ENCODE assay signal across 25 mouse cellular contexts in genomic region chr3:82175501-82175900, GRCm38 (mm10). TPM values are rescaled to one million over a fixed set of nuclear protein-coding genes. Genes with fewer than 3 reads are reported as not detected.
"Had no signal": no experiment of that assay in that cellular context is flagged by ENCODE, and none has a peak within 500 bp of the region (broad histone marks: within the 10 kb centered on the region; RNA-seq: fewer than 3 reads in every experiment).

No protein-coding gene starts in this region.

- H3K9ac ChIP-seq: limb, embryonic 13.5 days; liver, embryonic 14.5 days; liver, postnatal 0 days; lung, embryonic 15.5 days; midbrain, embryonic 13.5 days; neural tube, embryonic 13.5 days had no signal

- H3K4me3 ChIP-seq: limb, embryonic 13.5 days; lung, embryonic 15.5 days; megakaryocyte, embryonic 14.5 days; midbrain, embryonic 10.5 days; midbrain, embryonic 13.5 days; myocyte; neural tube, embryonic 13.5 days had no signal

- DNase-seq: kidney, adult 18-20 months; kidney, postnatal 4 days; left cerebral cortex, postnatal 4 days; liver, postnatal 0 days; lung, postnatal 36 days; right cerebral cortex, adult 18-20 months; right cerebral cortex, postnatal 14 days; right cerebral cortex, postnatal 4 days; thymus, adult 2 months; thymus, postnatal 14 days; thymus, postnatal 4 days had no signal

- H3K27ac ChIP-seq: hindbrain, postnatal 0 days; limb, embryonic 13.5 days; liver, embryonic 14.5 days; midbrain, embryonic 10.5 days; midbrain, embryonic 13.5 days; neural tube, embryonic 13.5 days; stomach, postnatal 0 days had no signal

- H3K27me3 ChIP-seq: limb, embryonic 13.5 days; lung, embryonic 15.5 days; megakaryocyte, embryonic 14.5 days; midbrain, embryonic 13.5 days; neural tube, embryonic 13.5 days had no signal

- H3K9me3 ChIP-seq: limb, embryonic 13.5 days; lung, embryonic 15.5 days; megakaryocyte, embryonic 14.5 days; midbrain, embryonic 10.5 days; midbrain, embryonic 13.5 days; neural tube, embryonic 13.5 days had no signal

- ATAC-seq: hindbrain, postnatal 0 days; inflammation-experienced regulatory T-cells, adult 6 months; intestine, embryonic 16.5 days; liver, postnatal 0 days; midbrain, embryonic 13.5 days; midbrain, embryonic 16.5 days had no signal

- H3K36me3 ChIP-seq: limb, embryonic 13.5 days; lung, embryonic 15.5 days; midbrain, embryonic 10.5 days; midbrain, embryonic 13.5 days; neural tube, embryonic 13.5 days had no signal

- H3K4me1 ChIP-seq: limb, embryonic 13.5 days; midbrain, embryonic 10.5 days; midbrain, embryonic 13.5 days; neural tube, embryonic 13.5 days had no signal

- H3K4me2 ChIP-seq: limb, embryonic 13.5 days; liver, embryonic 11.5 days; lung, embryonic 15.5 days; midbrain, embryonic 13.5 days; neural tube, embryonic 13.5 days had no signal

RNA-seq across cellular contexts. Expression of gene Gucy1a1, which starts 29.9 kb away (rescaled TPM):
- polyA plus RNA-seq: myocyte had no signal
